Mouse (Mus musculus) bone marrow macrophage, adult 2 months (primary cell): ENCODE measurements around the gene Hspb9.

Source experiments
- CTCF ChIP-seq: IDR thresholded peaks from 2 replicates; pipeline ENCODE4 v1.5.1; 2012; ENCODE audit warnings: low read depth, mild to moderate bottlenecking, low read length, moderate library complexity
- POLR2A ChIP-seq: IDR thresholded peaks from 2 replicates; pipeline ENCODE4 v1.6.1; 2012; ENCODE audit warnings: mild to moderate bottlenecking, low read depth, low read length, borderline replicate concordance

GRCm38 (mm10) chr11:100719893-100720292, 6.2 kb downstream of the Hspb9 start:
- TF ChIP-seq CTCF (no peak), POLR2A (no peak)
